Mouse (Mus musculus) cerebellum, adult 8-10 months (tissue): ENCODE results near the gene Mrpl46.
A peak's percentile ranks its signal among the peaks of the same experiment; 100 is the strongest.

Source experiments
- DNase-seq: peaks from one replicate; pipeline ENCODE4 v3.0.0; 2022

Gene Mrpl46

GRCm38 (mm10) chr7:78782639-78783581 is at the start of gene Mrpl46, which contains the start of gene Mrps11:
Mrpl46 (minus strand) TSS chr7:78783531.
Mrps11 (plus strand) TSS chr7:78783119.
- DNase-seq: peak; percentile 86

- no peak for DNase-seq
Observed at GRCm38 (mm10) chr7:78827749-78828362, 44.5 kb upstream of the Mrpl46 start.

GRCm38 (mm10) chr7:78826682-78827385 is 43.5 kb upstream of the Mrpl46 start:
- DNase-seq: no peak

- no peak for DNase-seq
Observed at GRCm38 (mm10) chr7:78818336-78818735, 35.0 kb upstream of the Mrpl46 start.

GRCm38 (mm10) chr7:78814766-78815165 is 31.4 kb upstream of the Mrpl46 start:
- no peak for DNase-seq

GRCm38 (mm10) chr7:78813791-78814190 is 30.5 kb upstream of the Mrpl46 start:
- peak; percentile 24 for DNase-seq

GRCm38 (mm10) chr7:78807192-78807591 is 23.9 kb upstream of the Mrpl46 start:
- no peak for DNase-seq

GRCm38 (mm10) chr7:78803841-78804240 is 20.5 kb upstream of the Mrpl46 start:
- DNase-seq: no peak

GRCm38 (mm10) chr7:78799730-78800496 is 16.6 kb upstream of the Mrpl46 start:
- no peak for DNase-seq

GRCm38 (mm10) chr7:78797843-78798455 is 14.6 kb upstream of the Mrpl46 start:
- no peak for DNase-seq

GRCm38 (mm10) chr7:78796624-78797023 is 13.3 kb upstream of the Mrpl46 start:
- no peak for DNase-seq

- DNase-seq: no peak
Observed at GRCm38 (mm10) chr7:78794571-78795092, 11.3 kb upstream of the Mrpl46 start.

GRCm38 (mm10) chr7:78793895-78794570 is 10.7 kb upstream of the Mrpl46 start:
- DNase-seq: no peak

- DNase-seq: peak; percentile 53
Observed at GRCm38 (mm10) chr7:78791359-78792222, 8.3 kb upstream of the Mrpl46 start.

GRCm38 (mm10) chr7:78787793-78788380 is 4.6 kb upstream of the Mrpl46 start:
- DNase-seq: no peak

GRCm38 (mm10) chr7:78785906-78786305 is 2.6 kb upstream of the Mrpl46 start:
- no peak for DNase-seq

GRCm38 (mm10) chr7:78778741-78779140 is 4.6 kb downstream of the Mrpl46 start:
- no peak for DNase-seq

GRCm38 (mm10) chr7:78770936-78771335 is 12.4 kb downstream of the Mrpl46 start:
- no peak for DNase-seq

GRCm38 (mm10) chr7:78769075-78769652 is 14.2 kb downstream of the Mrpl46 start:
- no peak for DNase-seq
